Mouse (Mus musculus) regulatory T cell (primary cell): ENCODE results near the gene Usp37.

Source experiments
- in situ Hi-C: fragments of 300-600 bp; cut with MboI, MseI; formaldehyde crosslinking; loops from one replicate; pipeline ENCODE4 v1.15.1; 2025; ENCODE audit warnings: high pct_unique_total_duplicates

Gene Usp37

GRCm38 (mm10) chr1:74485792-74486191 lies 58.3 kb downstream of the Usp37 start:
- in situ Hi-C loops, result no loop called here

GRCm38 (mm10) chr1:74460273-74460672 lies 83.8 kb downstream of the Usp37 start:
- in situ Hi-C loops, result no loop called here

GRCm38 (mm10) chr1:74452611-74453045 lies 91.5 kb downstream of the Usp37 start:
- in situ Hi-C loops, result no loop called here

- in situ Hi-C loops, result no loop called here
Measured at GRCm38 (mm10) chr1:74444538-74444937, 99.5 kb downstream of the Usp37 start.

- in situ Hi-C loops, result no loop called here
Measured at GRCm38 (mm10) chr1:74439166-74439876, 104.8 kb downstream of the Usp37 start.

GRCm38 (mm10) chr1:74437702-74438427 lies 106.2 kb downstream of the Usp37 start:
- in situ Hi-C loops, result no loop called here

GRCm38 (mm10) chr1:74435563-74435962 lies 108.5 kb downstream of the Usp37 start:
- in situ Hi-C loops, result no loop called here

GRCm38 (mm10) chr1:74434596-74434995 lies 109.5 kb downstream of the Usp37 start:
- in situ Hi-C loops, result no loop called here

- in situ Hi-C loops, result no loop called here
Measured at GRCm38 (mm10) chr1:74433220-74433619, 110.9 kb downstream of the Usp37 start.

- in situ Hi-C loops, result no loop called here
Measured at GRCm38 (mm10) chr1:74425845-74426244, 118.2 kb downstream of the Usp37 start.

GRCm38 (mm10) chr1:74423147-74423546 lies 120.9 kb downstream of the Usp37 start:
- in situ Hi-C loops, result no loop called here

GRCm38 (mm10) chr1:74419440-74419794 lies 124.7 kb downstream of the Usp37 start:
- in situ Hi-C loops, result no loop called here

- in situ Hi-C loops, result no loop called here
Measured at GRCm38 (mm10) chr1:74418747-74419439, 125.2 kb downstream of the Usp37 start.

- in situ Hi-C loops, result no loop called here
Measured at GRCm38 (mm10) chr1:74415143-74415542, 128.9 kb downstream of the Usp37 start.

GRCm38 (mm10) chr1:74412711-74413110 lies 131.4 kb downstream of the Usp37 start:
- in situ Hi-C loops, result no loop called here

GRCm38 (mm10) chr1:74411753-74412325 lies 132.2 kb downstream of the Usp37 start:
- in situ Hi-C loops, result no loop called here

GRCm38 (mm10) chr1:74408589-74409504 lies 135.2 kb downstream of the Usp37 start, which contains the start of gene Vil1:
Gene Vil1, plus strand, starts transcription at chr1:74409376.
- in situ Hi-C loops, result no loop called here

- in situ Hi-C loops, result no loop called here
Measured at GRCm38 (mm10) chr1:74404206-74404605, 139.9 kb downstream of the Usp37 start.

- in situ Hi-C loops, result no loop called here
Measured at GRCm38 (mm10) chr1:74401015-74401702, 142.9 kb downstream of the Usp37 start.

- in situ Hi-C loops, result no loop called here
Measured at GRCm38 (mm10) chr1:74400531-74400930, 143.6 kb downstream of the Usp37 start.
